Mouse (Mus musculus): Measurements from ENCODE around the gene Marveld3.

Gene Marveld3

DNA sequence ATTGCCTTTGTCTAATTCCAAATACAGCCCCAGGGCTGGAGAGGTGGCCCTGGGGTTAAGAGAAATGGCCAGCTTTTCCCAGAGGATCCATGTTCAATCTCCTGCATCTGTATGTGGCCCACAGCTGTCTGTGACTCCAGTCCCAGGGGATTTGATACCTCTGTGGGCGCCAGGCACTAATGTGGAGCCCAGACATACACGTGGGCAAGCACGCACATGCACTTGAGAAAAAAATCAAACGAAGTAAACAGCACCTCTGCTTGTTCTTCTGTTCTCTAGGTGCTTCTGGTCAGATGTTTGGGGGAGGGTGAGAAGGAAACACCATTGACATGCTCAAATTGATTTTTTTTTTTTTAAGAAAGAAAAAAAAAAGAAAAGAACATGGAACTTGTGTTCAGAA lies 2.1 kb upstream of the Marveld3 start:
- no peak for DNase-seq (ENCODE audit: low read depth)

DNA sequence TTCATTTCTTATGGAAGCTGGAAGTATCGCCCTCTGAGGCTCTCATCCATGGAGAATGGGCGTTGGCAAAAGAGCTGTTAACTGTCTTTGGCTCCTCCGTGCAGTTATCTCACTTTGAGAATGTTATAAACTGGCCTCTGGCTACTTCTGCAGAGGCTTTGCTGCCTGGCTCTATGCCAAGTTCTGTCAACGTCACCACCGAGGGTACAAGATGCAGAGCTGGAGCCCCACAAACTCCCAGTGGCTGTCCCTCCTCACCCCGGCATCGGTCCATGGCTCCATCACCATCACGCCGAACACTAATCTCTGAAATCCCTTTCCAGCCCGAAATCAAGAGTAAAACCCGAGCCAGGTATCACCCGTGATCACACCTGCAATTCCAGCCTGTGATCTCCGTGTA lies 1.4 kb upstream of the Marveld3 start:
- DNase-seq (ENCODE audit: low read depth), result no peak

DNA sequence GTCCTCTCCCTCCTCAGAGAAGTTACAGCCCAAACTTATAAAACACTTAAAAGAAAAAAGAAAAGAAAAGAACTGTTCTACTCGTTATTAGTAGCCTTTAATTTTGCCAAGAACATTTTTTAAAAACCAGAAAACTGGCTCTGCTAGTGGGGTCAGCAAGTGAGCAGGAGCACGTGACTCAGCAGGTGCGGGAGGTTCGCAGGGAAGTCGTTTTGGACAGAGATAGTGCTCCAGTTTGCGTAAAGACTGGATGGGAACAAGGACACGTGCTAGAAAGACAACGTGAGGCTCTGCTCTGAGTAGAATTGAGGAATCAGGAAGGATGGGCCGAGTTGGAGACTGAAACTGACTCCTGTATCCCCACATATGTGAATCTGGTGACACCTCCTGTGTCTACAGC lies 893 bp upstream of the Marveld3 start:
- DNase-seq (ENCODE audit: low read depth), result no peak

DNA sequence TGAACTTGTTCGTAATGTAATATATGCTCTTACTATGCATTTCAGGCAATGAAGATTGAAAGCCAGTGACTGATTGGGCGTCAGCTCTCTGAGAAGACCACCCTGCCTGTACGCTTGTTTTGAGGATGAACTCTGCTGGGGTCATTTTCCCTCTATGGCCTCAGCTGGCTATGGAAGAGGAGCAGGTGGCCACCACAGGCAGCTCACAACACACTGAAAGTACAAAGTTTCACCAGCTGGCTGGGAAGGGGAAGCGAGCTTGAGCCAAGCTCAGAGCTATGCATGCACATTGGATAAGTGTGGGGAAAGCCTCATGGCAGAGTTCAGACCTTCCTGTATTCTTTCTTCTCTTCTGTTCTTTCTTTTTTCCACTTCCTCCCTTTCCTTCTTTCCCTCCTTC lies 2.9 kb downstream of the Marveld3 start:
- no peak for DNase-seq (ENCODE audit: low read depth)

DNA sequence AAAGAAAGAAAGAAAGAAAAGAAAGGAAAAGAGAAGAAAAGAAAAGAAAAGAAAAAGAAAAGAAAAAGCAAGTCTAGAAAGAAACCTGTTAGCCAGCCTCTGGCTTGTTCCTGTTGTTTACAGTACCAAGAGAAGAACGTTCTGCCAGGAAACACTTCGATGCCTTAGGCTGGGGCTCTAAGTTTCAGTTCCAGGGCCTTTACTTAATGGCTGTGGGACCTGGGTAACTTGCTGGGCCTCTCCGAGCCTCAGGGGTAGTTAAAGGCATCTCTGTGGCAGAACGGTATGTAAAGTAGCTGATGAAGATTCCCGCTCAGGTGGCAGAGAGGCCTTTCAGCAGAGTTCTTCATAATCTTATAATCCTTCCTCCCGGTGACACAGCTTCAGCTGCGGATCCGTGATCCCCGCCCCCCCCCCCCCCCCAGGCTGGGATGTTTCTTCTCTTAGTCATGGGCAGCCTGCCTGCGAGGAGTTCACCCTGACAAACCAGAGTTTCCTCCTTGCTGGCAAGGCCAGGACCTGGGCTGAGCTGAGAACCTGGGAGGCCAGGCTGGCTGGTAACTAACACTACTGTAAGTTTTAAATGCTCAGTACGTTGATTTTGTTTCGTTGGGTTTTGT lies 3.9 kb downstream of the Marveld3 start:
- no peak for DNase-seq (ENCODE audit: low read depth)

DNA sequence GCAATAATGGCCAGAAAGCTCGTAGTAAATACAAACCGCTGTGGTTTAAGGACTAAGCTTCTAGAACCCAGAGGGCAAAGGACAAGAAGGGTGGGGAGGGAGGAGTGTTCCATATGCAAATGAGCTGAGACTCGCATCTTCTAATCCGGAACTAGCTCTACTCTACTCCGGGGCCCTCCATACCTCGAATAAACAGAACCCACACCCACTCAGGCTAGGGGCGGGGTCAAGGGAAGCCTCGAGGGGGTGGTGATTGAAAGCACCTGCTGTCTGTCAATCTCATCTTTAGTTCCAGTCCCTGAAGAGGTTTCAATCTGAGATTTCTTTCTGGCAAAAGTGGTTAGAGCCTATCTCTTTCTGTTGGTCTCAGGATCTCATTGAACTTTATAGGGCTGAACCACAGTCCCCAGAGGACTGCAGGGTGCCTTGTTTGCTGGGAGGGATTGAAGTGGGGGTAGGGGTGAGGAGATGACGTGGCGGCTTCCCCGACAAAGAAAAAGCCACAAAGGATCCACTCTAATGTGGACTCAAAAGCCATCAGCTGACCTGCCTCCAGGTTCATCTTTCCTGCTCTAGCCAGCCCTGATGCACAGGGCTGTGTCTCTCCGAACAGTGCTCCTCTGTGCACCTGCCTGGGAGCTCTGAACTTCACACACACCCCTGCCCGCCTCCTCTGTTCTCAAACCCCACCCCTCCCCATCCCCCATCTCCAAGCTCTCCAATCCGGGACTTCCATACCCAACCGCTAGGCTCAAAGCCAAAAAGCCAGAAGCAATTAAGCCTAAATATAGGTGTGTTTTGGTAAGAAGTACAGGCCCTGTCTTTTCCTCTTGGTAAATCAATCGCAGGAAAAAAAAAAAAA lies 4.6 kb downstream of the Marveld3 start:
- no peak for DNase-seq (ENCODE audit: low read depth)

DNA sequence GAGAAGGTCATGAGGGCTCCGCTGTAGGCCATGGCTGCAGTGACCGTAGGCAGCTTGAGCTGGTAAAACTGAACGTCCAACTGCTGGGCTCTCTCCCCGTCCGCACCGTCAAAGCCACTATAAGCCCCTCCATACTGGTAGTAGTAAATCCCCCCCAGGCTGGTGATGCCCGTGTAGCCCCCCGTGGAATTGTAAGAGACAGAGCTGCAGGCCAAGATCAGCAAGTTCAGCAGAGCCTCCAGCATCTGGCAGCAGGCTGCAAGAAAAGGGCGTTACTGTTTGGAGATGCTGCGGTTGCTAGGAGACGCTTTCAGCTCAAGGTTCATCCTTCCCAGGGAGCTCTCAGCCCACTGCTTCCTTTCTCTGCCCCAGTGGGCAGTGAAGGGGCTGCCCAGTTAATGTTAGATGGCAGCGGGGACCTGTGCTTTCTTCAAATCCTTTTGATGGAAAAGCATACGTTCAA lies 7.5 kb downstream of the Marveld3 start:
- DNase-seq (ENCODE audit: low read depth), result no peak

DNA sequence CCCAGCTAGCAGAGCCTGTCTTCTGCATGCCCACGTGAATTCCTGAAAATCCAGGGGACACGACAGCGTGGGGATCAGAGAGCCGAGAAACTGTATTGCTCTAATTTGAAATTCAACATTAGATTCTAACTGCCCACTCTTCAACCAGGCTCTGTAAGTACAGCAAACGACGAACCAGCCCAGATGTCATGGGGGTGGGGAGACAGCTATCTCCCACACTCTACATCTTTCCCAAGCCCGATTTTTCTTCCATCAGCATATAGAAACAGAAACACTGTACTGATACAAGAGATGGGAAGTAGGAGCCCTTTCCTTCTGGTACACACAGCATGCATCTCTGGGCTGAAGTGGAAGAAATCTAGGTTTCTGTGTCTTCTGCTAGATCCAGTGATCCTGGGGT lies 9.8 kb downstream of the Marveld3 start:
- no peak for DNase-seq (ENCODE audit: low read depth)

DNA sequence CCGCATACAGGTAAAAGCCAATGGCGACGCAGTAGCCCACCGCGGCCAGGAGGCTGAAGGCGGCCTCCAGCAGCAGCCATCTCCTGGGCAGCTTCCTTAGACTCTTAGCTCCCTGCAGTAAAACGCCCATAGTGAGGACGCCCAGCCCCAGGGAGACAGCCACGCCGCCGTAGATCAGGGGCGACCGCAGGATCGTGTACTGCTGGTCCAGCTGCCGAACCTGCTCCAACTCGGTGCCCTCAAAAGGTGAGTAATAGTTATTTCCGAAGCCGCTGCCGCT lies 13.8 kb downstream of the Marveld3 start:
- no peak for DNase-seq (ENCODE audit: low read depth)

DNA sequence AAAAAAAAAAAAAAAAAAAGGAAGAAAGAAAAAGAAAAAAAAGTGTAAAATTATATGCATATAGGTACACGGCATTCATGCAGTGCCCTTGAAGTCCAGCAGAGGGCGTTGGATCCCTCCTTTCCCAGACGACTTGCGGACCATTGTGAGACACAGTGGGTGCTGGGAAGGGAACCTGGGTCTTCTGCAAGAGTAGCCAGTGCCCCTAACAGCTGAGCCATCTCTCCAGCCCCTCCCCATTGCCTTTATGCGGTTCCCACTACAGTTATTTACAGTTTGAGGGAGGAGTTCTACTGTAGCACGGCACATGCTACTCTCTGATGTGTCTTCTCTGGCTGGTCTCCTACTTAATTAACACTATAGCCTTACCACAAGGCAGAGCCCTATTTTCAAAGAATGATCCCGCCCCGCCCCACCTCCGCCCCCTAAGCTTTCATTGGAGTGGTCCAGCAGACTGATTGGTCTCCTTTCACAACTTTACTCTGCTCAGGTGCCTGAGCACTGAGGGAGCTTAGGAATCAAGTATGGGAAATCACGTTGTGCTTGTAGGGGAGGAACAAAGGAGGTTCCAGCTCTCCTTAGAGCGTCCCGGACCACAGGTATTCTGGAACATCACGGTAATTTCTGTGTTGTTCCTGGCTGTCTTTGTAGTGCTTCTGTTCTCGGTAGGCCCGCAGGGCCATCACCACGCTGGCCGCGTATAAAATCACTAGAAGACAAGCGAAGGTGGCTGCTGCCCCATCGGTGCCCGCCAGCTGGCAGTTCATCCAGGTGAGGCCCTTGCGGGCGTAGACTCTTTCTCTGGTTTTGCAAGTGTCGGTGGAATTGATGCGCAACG lies 14.3 kb downstream of the Marveld3 start:
- DNase-seq (ENCODE audit: low read depth), result no peak

DNA sequence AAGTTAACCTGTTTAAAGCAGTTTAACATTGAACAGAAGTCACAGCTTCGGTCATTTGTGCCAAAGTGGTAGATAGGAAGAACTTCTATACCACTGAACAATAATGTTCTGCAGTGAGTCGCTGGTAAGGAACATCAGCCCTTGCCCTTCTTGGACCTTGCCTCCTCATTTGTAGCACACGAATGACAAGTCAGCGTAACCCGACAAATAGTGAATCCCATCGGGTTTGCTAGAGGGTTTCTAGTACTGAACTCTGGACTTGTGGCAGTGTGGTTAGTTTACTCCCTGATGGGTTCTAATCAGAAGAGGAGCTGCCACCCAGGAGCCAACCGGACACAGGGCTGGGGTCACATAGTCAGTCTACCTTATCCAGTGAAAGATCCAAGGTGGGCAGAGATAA lies 15.7 kb downstream of the Marveld3 start:
- DNase-seq (ENCODE audit: low read depth), result no peak

DNA sequence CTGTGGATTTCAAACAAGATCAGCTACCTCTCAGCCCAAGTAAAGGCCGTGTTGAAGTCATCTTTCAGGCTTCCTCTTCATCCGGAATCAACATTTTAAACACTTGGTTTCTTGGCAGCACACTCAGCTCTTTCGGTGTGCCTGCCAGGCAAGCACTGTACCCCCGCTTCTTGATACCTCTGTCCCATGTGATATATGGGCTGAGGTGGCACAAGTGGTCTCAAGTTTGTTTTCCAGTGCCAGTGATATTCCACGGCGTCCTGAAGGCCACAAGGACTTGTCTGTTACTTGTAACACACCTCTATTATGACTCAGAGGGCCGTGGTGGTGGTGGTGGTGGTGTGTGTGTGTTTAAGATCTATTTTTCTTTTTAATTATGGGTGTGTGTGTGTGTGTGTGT lies 16.3 kb downstream of the Marveld3 start:
- DNase-seq (ENCODE audit: low read depth), result no peak

DNA sequence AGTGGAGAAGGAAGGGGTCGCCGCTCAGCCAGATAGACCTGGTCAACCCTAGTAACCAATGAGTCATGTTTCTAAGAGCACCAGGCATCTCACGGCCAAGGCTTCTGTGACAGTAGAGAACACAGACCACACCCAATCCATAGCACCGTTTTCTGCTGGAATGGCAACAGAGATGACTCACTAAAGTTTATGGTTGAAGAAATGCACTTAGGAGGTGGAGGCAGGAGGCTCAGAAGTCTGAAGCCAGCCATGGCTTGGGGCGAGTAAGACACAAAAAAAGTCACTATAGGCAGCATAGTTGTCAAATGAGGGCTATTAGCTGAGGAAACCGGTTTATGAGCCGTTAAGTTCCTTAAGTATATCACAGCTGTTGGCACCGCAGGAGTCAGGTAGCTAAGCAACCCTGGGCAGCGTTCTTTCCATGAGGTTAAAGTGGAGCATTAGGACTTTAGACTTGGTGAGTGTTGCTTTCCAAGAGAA lies 16.8 kb downstream of the Marveld3 start:
- no peak for DNase-seq (ENCODE audit: low read depth)

DNA sequence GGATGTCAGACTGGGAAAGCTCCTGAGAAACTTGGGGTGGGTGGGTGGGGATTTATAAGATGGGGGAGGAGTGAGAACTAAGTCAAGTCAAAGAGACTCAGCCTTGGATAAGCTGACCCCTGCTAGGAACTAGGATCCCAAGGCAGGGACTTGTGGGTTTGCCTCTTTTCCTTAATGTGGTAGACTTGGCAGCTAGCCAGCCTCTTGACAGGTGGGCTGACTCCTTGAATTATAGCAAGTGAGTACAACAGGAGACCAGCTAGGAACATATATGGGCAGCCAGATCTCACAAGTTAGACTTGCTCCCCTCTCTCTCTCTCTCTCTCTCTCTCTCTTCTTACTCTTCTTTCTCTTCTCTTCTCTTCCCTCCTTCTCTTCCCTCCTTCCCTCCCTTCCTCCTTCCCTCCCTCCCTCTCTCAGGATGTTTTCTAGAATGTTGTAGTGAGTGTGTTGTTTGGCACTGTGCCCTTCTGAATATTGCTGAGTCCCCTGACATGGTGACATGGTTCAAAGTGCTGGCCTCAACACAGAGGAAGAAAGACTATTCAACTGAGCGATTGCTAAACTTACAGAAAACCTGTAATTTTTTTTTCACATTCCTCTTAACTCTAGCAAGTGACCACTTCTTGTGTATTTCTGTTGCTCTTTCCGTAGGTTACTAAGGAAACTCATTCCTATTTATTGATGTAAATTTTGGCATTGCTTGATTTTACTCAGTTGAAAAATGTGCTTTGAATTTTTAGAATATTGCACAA lies 20.2 kb downstream of the Marveld3 start:
- DNase-seq (ENCODE audit: low read depth), result peak; percentile 20

DNA sequence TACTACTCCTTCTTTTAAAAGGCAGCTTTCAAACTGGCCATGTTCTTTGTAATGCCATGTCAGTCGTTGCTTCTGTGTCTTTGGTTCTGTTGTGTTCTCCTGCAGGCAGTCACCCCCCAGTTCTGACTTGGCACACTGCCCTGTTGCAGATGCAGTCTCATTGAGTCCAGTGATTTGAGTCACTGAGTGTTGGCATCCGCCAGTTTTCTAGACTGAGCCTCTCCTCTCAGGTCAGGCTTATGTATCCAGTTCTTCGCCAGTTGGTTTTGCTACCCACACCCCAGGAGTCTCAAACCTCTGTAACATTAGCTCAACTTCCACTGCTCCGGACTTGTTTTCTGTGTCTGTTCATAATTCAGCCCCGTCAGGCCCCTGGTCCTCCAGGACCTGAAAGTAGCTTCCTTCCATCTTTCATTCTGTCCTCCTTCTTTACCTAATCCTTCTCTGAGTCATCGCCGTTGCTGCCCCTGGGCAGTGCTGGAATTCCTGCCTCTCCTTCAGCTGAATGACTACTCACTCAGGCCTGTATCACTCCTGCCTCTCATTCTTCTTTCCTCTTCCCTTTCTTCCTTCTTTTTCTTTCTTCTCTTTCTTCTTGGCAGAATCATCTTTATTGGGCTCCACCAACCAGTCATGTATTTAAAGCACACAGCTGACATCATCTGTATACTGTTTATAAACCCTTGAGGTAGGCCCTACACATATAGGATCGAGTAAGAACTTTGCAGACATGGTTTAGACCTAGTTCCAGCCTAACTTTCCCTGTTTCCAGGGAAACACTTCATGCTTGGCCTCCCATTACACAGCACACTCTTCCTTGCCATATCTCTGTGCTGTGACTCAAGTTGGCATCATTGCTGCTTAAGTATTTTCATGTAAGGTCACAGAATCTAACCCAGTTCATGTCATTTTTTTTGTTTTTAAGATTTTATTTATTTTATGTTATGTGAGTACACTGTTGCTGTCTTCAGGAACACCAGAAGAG lies 41.3 kb downstream of the Marveld3 start:
- peak; percentile 20 for DNase-seq (ENCODE audit: low read depth)

DNA sequence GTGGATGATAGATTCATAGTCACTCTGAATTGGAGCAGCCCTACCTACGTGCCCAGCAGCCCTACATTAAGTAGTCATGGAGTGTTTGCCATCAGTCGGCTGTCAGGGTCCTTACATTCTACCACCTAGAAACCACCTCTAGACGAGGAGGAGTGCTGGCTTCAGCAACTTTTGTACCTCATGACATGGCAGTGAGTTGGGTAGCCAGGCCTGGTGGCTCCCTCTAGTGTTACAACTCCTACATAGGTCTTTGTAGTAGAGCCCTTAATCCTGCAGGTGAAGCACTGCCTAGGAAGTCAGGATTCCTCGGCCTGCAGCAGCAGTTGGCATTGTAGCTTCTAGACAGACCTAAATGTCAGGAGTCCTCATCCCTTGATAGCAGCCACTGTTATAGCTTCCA lies 44.7 kb downstream of the Marveld3 start:
- DNase-seq (ENCODE audit: low read depth), result no peak

DNA sequence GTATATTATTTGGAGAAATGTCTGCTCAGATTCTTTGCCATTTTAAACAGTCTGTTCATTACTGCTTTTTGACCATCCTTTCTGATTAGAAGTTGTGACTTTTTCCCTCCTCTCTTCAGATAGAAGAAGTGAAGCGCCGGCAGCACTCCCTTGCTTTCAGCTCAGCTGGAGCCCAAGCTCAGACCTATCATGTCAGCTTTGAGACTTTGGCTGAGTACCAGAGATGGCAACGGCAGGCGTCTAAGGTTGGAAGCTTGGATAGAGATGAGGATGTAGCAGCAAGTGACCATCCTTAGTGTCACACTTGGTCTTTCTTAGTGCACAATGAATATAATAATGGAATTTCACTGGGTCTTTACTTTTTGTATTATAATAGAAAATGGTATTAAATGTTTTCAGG lies 54.6 kb downstream of the Marveld3 start:
- DNase-seq (ENCODE audit: low read depth), result no peak

DNA sequence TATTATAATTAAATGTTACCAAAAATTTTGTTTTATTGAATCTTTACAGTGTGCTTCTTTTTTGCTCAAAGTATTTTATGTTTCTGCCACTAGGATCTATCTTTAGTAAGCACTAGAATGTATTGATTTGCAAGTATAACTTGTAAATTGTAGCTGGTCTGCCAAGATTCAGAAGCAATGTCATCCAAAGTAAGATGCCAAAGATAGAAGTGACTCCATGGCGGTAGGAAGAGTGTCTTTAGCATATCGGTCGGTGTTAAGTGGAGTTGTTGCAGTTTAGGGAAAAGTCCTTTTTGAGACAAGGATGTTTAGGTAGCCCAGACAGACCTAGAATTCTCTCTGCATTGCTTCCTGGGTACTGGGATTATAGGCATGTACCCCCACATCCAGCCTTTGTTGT lies 55.1 kb downstream of the Marveld3 start:
- no peak for DNase-seq (ENCODE audit: low read depth)

DNA sequence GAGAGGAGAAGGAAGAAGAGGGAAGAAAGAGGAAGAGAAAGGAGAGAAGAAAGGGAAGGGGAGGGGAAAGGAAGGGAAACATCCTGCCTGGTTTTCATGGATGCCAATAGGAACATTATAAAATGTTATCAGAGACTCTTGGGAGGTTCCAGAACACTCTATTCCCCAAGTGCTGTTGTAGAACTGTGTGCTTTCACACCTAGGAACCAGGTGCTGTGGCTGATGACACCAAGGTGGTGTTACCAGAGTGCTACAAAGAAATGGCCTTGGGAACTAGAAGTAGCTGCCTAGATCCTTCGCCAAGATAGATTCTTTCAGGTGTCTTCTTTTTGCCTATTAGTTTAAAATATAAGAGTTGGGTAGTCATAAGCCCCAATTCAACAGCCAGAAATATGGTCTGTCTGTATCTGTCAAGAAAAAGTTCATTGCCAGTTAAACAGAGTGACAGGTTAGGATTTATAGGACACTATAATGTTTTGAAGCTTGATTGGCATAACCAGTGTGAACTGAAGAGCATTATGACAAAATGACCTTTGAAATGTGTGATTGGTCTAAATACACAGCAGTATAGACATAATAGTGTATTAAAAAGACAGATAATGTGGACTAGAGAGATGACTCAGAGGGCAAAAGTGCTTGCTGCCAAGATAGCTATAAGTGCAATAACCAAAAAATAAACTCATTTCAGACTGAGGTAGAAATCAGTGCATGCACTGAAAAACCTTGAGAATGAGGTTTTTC lies 56.9 kb downstream of the Marveld3 start:
- DNase-seq (ENCODE audit: low read depth), result no peak

DNA sequence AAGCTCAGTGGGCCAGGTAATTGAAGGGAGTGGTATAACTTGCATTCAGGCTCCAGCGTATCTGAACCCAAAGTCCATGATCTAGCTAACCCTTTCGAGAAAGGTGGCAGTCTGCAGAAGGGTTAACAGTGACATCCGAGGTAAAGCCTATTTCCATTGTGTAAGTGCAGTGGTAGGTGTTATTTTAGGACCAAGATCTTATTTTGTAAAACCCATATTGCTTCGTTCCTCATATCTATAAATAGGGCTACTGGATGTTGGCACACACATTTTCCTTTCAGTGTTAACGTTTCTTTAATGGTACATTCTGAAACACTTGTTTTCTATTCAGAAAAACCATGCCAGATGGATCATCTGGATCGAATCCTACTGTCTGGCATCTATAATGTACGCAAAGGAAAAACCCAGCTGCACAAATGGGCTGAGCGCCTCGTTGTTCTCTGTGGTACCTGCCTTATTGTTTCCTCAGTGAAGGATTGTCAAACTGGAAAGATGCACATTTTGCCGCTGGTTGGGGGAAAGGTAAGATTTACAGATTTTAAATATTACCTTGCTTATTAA lies 58.0 kb downstream of the Marveld3 start:
- DNase-seq (ENCODE audit: low read depth), result no peak

All from fibroblast of lung, adult 2 months (primary cell).